Mouse (Mus musculus) limb, embryonic 13.5 days (tissue): Measurements from ENCODE around the gene Lingo1. TPM values are rescaled to one million over a fixed set of nuclear protein-coding genes. Genes with fewer than 3 reads are reported as not detected.

Source experiments
- ATAC-seq: fragments of 200-750 bp; cut with Nextera tagmentation; 2 replicates; pipeline ENCODE4 v1.8.0; 2017; ENCODE audit warnings: low read depth, moderate number of reproducible peaks, moderate TSS enrichment; ENCODE audit not compliant: low FRiP score
- H3K27ac ChIP-seq: fragments of 300-500 bp; sonication (generic); 2 replicates; pipeline ENCODE4 v1.5.1; 2015; ENCODE audit warnings: inconsistent platforms, mild to moderate bottlenecking, moderate library complexity
- H3K27me3 ChIP-seq: fragments of 300-500 bp; sonication (generic); 2 replicates; pipeline ENCODE4 v1.6.1; 2015; ENCODE audit warnings: mild to moderate bottlenecking, inconsistent platforms
- H3K36me3 ChIP-seq: fragments of 300-500 bp; sonication (generic); 2 replicates; pipeline ENCODE4 v1.6.1; 2015; ENCODE audit warnings: inconsistent platforms, mild to moderate bottlenecking, moderate library complexity
- H3K4me1 ChIP-seq: fragments of 300-500 bp; sonication (generic); 2 replicates; pipeline ENCODE4 v1.6.1; 2015; ENCODE audit warnings: inconsistent platforms
- H3K4me2 ChIP-seq: fragments of 300-500 bp; sonication (generic); replicated peaks from 2 replicates; pipeline ENCODE4 v1.6.1; 2015; ENCODE audit warnings: inconsistent platforms, mild to moderate bottlenecking, moderate library complexity
- H3K4me3 ChIP-seq: fragments of 300-500 bp; sonication (generic); 2 replicates; pipeline ENCODE4 v1.5.1; 2015; ENCODE audit warnings: moderate library complexity, mild to moderate bottlenecking, inconsistent platforms
- H3K9ac ChIP-seq: fragments of 300-500 bp; sonication (generic); 2 replicates; pipeline ENCODE4 v1.6.1; 2015; ENCODE audit warnings: mild to moderate bottlenecking, inconsistent platforms
- H3K9me3 ChIP-seq: fragments of 300-500 bp; sonication (generic); 2 replicates; pipeline ENCODE4 v1.6.1; 2016; ENCODE audit warnings: inconsistent platforms
- WGBS: fragments of 180-500 bp; shearing (Covaris S2); methylation state at CpG from one replicate; pipeline ENCODE4 v1.1.7; 2015; 5-methylcytosine and 5-hydroxymethylcytosine counted together
- polyA plus RNA-seq: library from polyadenylated mRNA; unstranded; fragments of >200 nt; fragmentation: Nextera tagmentation; extraction: Ambion mirVana; gene quantifications from 2 replicates; pipeline ENCODE4 v1.2.1, GENCODE M21; 2015

The Lingo1 gene
- polyA plus RNA-seq, 1 experiment from 2014 or later: 3.0 TPM

DNA sequence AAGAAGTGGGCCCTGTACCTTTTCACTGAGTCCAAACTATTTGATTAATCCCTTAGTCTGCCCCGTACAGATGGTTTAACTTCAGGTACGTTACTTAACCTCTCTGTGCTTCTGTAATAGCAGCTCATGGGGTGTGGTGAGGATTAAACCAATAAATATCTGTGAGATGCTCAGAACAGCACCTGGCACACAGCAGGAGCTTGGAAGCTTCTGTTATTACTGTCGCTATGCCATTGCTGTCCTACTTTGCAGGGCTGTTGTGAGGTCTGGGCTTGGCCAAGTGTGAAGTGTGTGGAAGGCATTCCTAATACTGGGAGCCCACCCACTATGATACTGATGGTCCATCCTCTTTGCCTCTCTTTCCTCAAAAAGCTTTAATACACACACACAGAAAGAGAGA lies 80.2 kb downstream of the Lingo1 start:
- no peak overlapping the region for H3K4me2 ChIP-seq
- no peak overlapping the region for H3K9ac ChIP-seq
- no peak overlapping the region for H3K27ac ChIP-seq
- no peaks in the 10 kb centered on the region for H3K4me1 ChIP-seq
- WGBS: 68% methylated on average over 3 of the region's 3 CpGs
- no peaks in the 10 kb centered on the region for H3K9me3 ChIP-seq
- peaks cover under 1% of the 10 kb centered on the region; the same call in 1 of the 2 replicates for H3K27me3 ChIP-seq
- ATAC-seq: no peak
- no peaks in the 10 kb centered on the region for H3K36me3 ChIP-seq
- H3K4me3 ChIP-seq: no peak overlapping the region

DNA sequence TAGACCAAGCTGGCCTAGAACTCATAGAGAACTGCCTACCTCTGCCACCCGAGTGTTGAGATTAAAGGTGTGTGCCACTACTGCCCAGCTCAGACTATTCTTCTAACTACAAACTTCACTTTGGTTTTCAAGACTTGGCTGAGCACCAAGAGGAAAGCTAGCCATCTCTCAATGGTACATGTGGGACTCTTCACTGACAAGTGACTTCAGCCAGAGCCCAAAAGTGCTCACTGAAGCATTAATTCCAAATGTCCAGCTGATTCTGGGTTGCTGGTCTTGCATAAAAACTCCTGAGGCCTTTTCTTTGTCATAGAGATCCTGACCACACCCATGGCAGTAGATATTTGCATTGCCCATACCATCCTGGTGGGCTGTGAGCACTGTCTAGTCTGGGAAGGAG lies 81.9 kb downstream of the Lingo1 start:
- no peak overlapping the region for H3K27ac ChIP-seq
- H3K36me3 ChIP-seq: no peaks in the 10 kb centered on the region
- no peak overlapping the region for H3K9ac ChIP-seq
- H3K4me2 ChIP-seq: no peak overlapping the region
- 74% methylated on average over 1 of the region's 1 CpGs for WGBS
- ATAC-seq: no peak
- no peak overlapping the region for H3K4me3 ChIP-seq
- no peaks in the 10 kb centered on the region for H3K9me3 ChIP-seq
- H3K4me1 ChIP-seq: no peaks in the 10 kb centered on the region
- peaks cover 6% of the 10 kb centered on the region; the same call in 1 of the 2 replicates for H3K27me3 ChIP-seq

DNA sequence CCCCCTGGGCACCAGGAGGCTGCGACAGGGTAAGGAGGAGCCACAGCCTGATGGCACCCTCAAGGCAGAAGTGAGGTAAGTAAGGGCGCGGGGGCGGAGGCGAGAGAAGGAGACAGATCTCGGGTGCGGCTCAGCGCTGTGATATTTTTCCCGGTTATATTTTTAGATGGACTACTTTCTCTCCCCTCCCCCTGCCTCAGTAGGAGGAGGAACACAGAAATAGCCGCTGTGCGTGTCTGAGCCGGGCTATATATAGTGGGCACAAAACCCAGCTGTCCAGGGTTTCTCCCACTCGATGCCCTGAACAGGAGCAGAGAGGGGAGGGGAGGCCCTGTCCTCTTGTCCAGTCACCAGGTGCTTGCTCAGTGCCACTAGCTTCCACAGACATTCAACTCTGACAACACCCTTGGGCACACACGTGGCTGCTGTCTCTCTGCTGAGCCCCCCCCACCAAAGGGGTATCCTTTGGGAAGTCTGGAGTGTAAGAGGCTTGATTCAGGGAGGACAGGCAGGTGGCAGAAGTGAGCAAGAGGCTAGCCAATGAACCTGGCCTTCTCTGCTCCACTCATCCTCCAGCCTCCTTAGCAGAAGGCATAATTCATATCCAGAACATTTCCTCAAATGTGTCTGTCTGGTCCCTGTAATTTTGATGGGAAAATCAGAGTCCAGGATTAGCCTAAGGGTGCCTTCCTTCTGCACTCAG lies 83.5 kb downstream of the Lingo1 start:
- Histone ChIP-seq H3K9me3 (no peaks in the 10 kb centered on the region), H3K27ac (no peak overlapping the region), H3K9ac (no peak overlapping the region), H3K36me3 (no peaks in the 10 kb centered on the region), H3K4me3 (no peak overlapping the region), H3K27me3 (peaks cover 8% of the 10 kb centered on the region; the same call in 1 of the 2 replicates), H3K4me1 (no peaks in the 10 kb centered on the region), H3K4me2 (no peak overlapping the region)
- ATAC-seq: peak; percentile 69; the same call in 1 of the 2 replicates
- 74% methylated on average over 14 of the region's 14 CpGs for WGBS

DNA sequence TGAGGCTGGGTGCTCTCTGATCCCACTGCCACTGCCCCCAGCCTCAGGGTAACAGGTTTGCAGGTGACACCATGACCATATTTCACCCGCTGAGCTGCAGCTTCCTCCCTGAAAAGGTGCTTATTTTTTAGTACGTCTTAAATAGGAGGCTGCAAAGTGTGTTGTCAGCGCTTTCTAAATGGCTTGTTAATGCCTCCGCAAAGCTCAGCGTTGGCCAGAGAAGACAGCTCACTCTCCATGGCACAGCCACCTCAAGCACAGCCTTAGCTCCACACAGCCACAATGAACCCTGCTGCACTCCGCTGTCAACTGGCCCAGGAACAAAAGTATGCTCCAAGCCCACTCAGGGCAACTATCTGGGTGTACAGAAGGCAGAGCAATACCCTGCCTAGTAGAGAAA lies 85.3 kb downstream of the Lingo1 start:
- no peak for ATAC-seq

DNA sequence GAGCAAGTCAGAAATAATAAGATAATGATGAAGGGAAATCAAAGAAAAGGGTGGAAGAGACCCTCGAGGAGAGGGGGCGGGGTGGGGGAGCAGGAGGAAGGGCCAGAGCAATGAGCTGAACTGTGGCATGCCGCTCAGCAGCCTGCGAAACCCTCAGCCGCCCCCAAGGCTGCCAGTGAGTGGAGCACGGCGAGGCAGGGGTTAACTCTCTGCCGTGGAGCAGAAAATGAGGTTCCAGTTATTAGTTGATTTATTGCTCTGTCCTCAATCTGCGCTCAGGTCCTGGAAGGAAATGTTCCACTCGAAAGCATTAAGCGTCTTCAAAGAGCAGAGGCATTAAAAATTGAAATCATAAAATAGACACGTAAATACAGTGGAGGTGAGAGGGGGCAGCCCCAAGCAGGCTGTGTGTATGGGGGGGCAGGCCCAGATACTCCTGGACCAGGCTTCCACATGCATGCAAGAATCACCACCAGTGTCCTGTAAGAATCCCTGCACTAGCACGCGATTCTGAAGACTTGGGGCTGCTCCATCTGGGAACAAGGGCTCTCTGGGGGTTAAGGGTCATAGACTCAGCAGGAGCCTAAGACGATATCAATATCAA lies 89.7 kb downstream of the Lingo1 start:
- Histone ChIP-seq H3K4me3 (no peak overlapping the region), H3K4me1 (peaks cover 13% of the 10 kb centered on the region), H3K27me3 (peaks cover 14% of the 10 kb centered on the region; the same call in 1 of the 2 replicates), H3K36me3 (no peaks in the 10 kb centered on the region), H3K27ac (no peak overlapping the region), H3K9ac (no peak overlapping the region), H3K9me3 (no peaks in the 10 kb centered on the region), H3K4me2 (peak overlapping the region; percentile 39)
- ATAC-seq: no peak
- WGBS: 19% methylated on average over 15 of the region's 15 CpGs

More for the DNA sequence above, 85.3 kb downstream of the Lingo1 start:
- no peak overlapping the region for H3K4me3 ChIP-seq
- no peak overlapping the region for H3K4me2 ChIP-seq
- H3K27me3 ChIP-seq: peaks cover 11% of the 10 kb centered on the region; the same call in 1 of the 2 replicates
- no peaks in the 10 kb centered on the region for H3K9me3 ChIP-seq
- 63% methylated on average over 6 of the region's 6 CpGs for WGBS
- peaks cover 10% of the 10 kb centered on the region for H3K4me1 ChIP-seq
- no peak overlapping the region for H3K9ac ChIP-seq
- no peak overlapping the region for H3K27ac ChIP-seq
- H3K36me3 ChIP-seq: no peaks in the 10 kb centered on the region

DNA sequence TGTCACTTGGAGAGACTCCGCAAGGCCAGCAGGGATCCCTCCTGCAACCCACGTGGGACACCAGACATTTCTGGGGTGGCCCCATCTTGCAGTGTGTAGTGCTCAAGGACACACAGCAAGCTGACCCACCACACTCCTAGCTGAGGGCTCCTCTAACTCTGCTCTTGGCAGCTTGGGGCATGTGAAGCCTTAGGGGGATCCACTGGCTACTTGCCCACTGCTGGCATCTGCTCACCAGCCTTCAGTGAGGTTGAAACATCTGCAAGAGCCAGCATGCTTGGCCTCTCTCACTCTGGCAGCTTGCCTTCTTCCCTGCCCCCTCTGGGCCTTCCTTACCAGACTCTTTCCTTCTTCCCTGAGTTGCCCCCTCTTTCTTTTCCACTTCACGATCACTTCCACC lies 94.9 kb downstream of the Lingo1 start:
- WGBS: 51% methylated on average over 3 of the region's 3 CpGs
- Histone ChIP-seq H3K27me3 (peaks cover 3% of the 10 kb centered on the region; the same call in 1 of the 2 replicates), H3K36me3 (no peaks in the 10 kb centered on the region), H3K9me3 (no peaks in the 10 kb centered on the region), H3K4me3 (no peak overlapping the region), H3K9ac (no peak overlapping the region), H3K4me1 (peaks cover 15% of the 10 kb centered on the region), H3K27ac (no peak overlapping the region), H3K4me2 (no peak overlapping the region)
- peak; percentile 32; the same call in 1 of the 2 replicates for ATAC-seq

DNA sequence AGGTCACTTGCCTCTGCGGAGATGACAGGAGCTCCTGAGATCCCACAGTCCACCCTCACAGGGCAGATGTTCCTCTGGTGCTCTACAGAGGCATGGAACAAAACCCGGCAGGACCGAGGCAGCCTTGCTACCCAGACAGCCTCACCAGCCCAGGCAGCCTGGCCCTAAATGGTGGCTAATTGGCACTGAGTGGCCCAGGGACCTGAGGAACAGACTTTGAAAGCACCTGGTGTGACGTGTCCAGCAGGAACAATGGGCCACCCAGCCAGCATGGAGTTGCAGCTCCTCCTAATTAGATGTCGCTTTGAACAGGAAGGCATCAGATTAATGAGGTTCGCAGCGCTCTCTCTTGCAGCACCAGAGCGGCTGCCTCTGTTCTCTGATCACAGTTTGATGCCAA lies 95.4 kb downstream of the Lingo1 start:
- ATAC-seq: no peak
- Histone ChIP-seq H3K4me3 (no peak overlapping the region), H3K27ac (no peak overlapping the region), H3K36me3 (no peaks in the 10 kb centered on the region), H3K27me3 (peaks cover 3% of the 10 kb centered on the region; the same call in 1 of the 2 replicates), H3K4me1 (peaks cover 11% of the 10 kb centered on the region), H3K4me2 (no peak overlapping the region), H3K9ac (no peak overlapping the region), H3K9me3 (no peaks in the 10 kb centered on the region)
- WGBS: 42% methylated on average over 8 of the region's 8 CpGs

DNA sequence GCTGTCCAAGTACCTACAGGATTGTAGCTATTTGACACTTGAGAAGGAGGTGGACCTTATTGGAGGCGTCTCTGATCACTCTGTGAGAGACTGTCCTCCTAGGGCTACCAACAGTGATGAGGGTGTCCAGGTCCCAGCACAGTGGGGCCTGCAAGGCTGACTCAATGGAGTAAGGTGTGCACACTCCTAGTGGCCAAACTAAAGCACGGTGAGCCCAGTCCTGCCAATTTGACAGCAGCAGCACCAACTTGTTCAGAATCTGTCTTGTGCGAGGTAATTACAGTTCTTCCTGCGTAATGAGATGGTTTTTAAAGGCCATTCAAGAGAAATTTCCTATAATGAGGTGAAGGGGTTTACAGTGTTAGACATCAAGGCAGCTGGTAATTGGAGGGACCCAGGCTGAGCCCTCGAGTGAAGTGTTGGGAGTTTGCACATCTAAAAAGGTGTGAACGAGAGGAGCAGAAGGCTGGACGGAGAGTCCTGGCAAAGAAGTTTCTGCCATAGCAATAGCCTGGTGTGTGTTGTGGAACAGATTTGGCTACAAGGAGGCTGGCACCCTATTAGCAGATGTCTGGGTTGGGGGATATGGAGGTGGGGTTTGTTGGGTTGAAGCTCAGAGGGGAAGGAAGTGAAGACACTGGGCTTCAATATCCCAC lies 97.4 kb downstream of the Lingo1 start:
- no peak for ATAC-seq

DNA sequence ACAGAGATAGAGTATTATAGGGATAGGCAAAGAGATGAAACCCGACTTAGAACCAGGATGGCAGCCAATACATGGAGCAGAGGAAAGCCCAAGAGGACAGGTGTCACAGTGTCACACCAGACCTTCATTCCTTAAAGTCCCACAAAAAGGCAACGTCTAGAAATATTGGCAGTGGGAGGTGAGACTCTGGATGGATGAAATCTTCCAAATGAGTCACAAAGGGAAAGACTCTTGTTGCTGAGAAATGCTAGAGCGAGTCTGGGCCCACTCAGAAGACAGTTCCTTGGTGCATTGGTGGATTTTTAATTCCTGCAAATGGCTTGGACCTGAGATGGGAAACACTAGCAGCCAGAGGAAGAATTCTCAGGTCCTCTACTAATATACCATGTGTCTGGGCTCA lies 102.2 kb downstream of the Lingo1 start:
- no peak for ATAC-seq
- Histone ChIP-seq H3K9me3 (no peaks in the 10 kb centered on the region), H3K9ac (no peak overlapping the region), H3K27me3 (no peaks in the 10 kb centered on the region), H3K27ac (no peak overlapping the region), H3K4me2 (no peak overlapping the region), H3K36me3 (no peaks in the 10 kb centered on the region), H3K4me3 (no peak overlapping the region), H3K4me1 (0 out of 2 replicates have a peak, but pooled peaks cover 4% of the 10 kb centered on the region)
- WGBS: 77% methylated on average over 3 of the region's 3 CpGs

More for the DNA sequence above, 97.4 kb downstream of the Lingo1 start:
- no peaks in the 10 kb centered on the region for H3K9me3 ChIP-seq
- H3K36me3 ChIP-seq: no peaks in the 10 kb centered on the region
- H3K27me3 ChIP-seq: no peaks in the 10 kb centered on the region
- H3K4me1 ChIP-seq: peaks cover 11% of the 10 kb centered on the region
- H3K4me3 ChIP-seq: no peak overlapping the region
- WGBS: 39% methylated on average over 7 of the region's 7 CpGs
- no peak overlapping the region for H3K4me2 ChIP-seq
- no peak overlapping the region for H3K9ac ChIP-seq
- H3K27ac ChIP-seq: no peak overlapping the region

DNA sequence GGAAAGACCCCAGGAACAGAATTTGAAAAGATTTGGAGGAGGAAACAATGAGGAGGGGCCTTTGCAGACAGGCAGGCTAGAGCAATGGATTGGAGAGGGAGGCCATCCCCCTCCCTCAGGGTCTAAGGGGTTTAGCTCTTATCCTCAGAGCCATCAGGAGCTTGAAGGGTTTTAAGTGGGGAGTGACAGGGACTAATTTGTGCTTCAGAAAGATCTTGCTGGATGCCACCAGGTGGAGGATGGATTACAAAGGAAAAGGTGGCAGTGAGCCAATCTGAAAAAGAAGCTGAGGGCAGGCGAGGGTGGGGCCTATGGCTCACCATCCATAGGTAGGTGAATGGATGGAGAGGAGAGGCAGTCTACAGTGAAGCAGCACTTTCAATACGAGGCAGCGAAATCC lies 105.0 kb downstream of the Lingo1 start:
- Histone ChIP-seq H3K4me3 (no peak overlapping the region), H3K27me3 (no peaks in the 10 kb centered on the region), H3K27ac (no peak overlapping the region), H3K9ac (no peak overlapping the region), H3K9me3 (no peaks in the 10 kb centered on the region), H3K4me2 (no peak overlapping the region), H3K4me1 (peaks cover 14% of the 10 kb centered on the region), H3K36me3 (no peaks in the 10 kb centered on the region)
- ATAC-seq: no peak
- 76% methylated on average over 3 of the region's 3 CpGs for WGBS

DNA sequence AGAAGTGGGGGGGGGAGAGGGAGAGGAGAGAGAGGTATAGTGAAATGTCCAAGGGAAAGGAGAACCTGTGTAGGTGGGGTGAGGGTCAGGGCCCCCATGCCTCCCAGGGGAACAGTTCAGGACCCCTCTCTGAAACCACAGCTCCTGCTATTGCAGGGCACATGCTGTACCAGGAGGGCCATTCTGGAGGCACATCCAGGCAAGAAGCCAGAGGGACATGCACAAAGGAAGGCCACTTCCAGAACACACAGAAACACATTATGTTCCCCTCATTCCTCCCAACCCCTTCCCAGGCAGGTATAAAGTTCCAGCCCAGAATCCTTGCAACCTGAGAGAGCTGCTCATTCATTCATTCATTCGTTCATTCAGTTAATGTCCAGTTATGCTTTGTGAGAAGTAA lies 105.6 kb downstream of the Lingo1 start:
- WGBS: 67% methylated on average over 1 of the region's 1 CpGs
- ATAC-seq: no peak

DNA sequence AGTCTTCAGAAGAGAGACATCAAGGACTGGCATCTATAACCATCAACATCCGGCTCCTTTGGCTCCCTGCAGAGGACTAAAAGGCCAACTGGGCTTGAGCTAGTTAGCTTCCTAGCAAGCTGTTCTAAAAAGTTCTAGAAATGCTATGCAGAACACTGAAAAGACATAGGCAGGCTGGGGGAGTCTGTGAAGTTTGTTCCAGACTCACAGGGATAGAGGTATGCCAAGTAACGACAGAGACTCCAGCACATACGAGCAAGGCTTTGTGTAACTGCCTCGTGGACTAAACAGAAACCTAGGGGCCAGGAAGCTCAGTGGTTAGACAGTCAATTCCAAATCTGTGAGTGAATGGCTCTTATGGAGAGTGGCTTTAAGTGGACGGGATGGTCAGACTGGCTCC lies 108.8 kb downstream of the Lingo1 start:
- Histone ChIP-seq H3K36me3 (no peaks in the 10 kb centered on the region), H3K4me1 (peaks cover 17% of the 10 kb centered on the region), H3K27me3 (0 out of 2 replicates have a peak, but pooled peaks cover 3% of the 10 kb centered on the region), H3K4me2 (no peak overlapping the region), H3K9ac (no peak overlapping the region), H3K27ac (no peak overlapping the region), H3K9me3 (no peaks in the 10 kb centered on the region), H3K4me3 (no peak overlapping the region)
- ATAC-seq: no peak
- WGBS: 73% methylated on average over 5 of the region's 5 CpGs

More for the DNA sequence above, 105.6 kb downstream of the Lingo1 start:
- Histone ChIP-seq H3K4me2 (no peak overlapping the region), H3K4me1 (peaks cover 17% of the 10 kb centered on the region), H3K4me3 (no peak overlapping the region), H3K36me3 (no peaks in the 10 kb centered on the region), H3K27me3 (no peaks in the 10 kb centered on the region), H3K9ac (no peak overlapping the region), H3K27ac (no peak overlapping the region), H3K9me3 (no peaks in the 10 kb centered on the region)
